Mouse (Mus musculus): Measurements from ENCODE around the gene Rab11a. TPM values are rescaled to one million over a fixed set of nuclear protein-coding genes. Genes with fewer than 3 reads are reported as not detected.

The Rab11a gene
- 1,132 and 1,149 TPM in 2 replicates for polyA plus RNA-seq (2015; fragmentation: Nextera tagmentation; extraction: Ambion mirVana)

GRCm38 (mm10) chr9:64737406-64738201 lies at the start of gene Rab11a:
Gene Rab11a (minus strand): TSS chr9:64737758.
- Histone ChIP-seq H3K4me2 (ENCODE audit: low read length) (peak within 1 kb of the TSS; percentile 68), H3K4me3 (replicated peaks; ENCODE audit: low read depth, low read length) (peak within 1 kb of the TSS; percentile 90), H3K27ac (peak within 1 kb of the TSS; percentile 94), H3K9me3 (replicated peaks; ENCODE audit: low read length) (no peaks in the 10 kb centered on the region), H3K9ac (ENCODE audit: low read depth, low read length) (peak within 1 kb of the TSS; percentile 89), H3K27me3 (ENCODE audit: insufficient read depth, low read length) (no peaks in the 10 kb centered on the region), H3K36me3 (ENCODE audit: insufficient read depth, low read length) (no peaks in the 10 kb centered on the region), H3K4me1 (replicated peaks; ENCODE audit: insufficient read depth, low read length) (no peaks in the 10 kb centered on the region)
- ATAC-seq (replicated peaks; ENCODE audit: low FRiP score, low read depth), result peak; percentile 96
- WGBS, result under 1% methylated on average over 59 of the region's 61 CpGs
- peak; percentile 97 for DNase-seq (ENCODE audit: low spot score)
- TF ChIP-seq CTCF (IDR thresholded peaks at IDR 0.05; ENCODE audit: low read depth), result peak; percentile 32; the same call in 1 of the 2 replicates

- Histone ChIP-seq H3K9me3 (replicated peaks; ENCODE audit: low read length) (no peaks in the 10 kb centered on the region), H3K4me1 (replicated peaks; ENCODE audit: insufficient read depth, low read length) (no peaks in the 10 kb centered on the region), H3K36me3 (ENCODE audit: insufficient read depth, low read length) (no peaks in the 10 kb centered on the region), H3K27ac (no peak overlapping the region), H3K4me3 (replicated peaks; ENCODE audit: low read depth, low read length) (no peak overlapping the region), H3K4me2 (ENCODE audit: low read length) (no peak overlapping the region), H3K9ac (ENCODE audit: low read depth, low read length) (no peak overlapping the region), H3K27me3 (ENCODE audit: insufficient read depth, low read length) (no peaks in the 10 kb centered on the region)
- 79% methylated on average over 9 of the region's 9 CpGs for WGBS
- DNase-seq (ENCODE audit: low spot score) (no peak), ATAC-seq (replicated peaks; ENCODE audit: low FRiP score, low read depth) (no peak)
- no peak for TF ChIP-seq CTCF (IDR thresholded peaks at IDR 0.05; ENCODE audit: low read depth)
Observed at GRCm38 (mm10) chr9:64786216-64786905, 48.8 kb upstream of the Rab11a start.

- Histone ChIP-seq H3K9me3 (replicated peaks; ENCODE audit: low read length) (no peaks in the 10 kb centered on the region), H3K27me3 (ENCODE audit: insufficient read depth, low read length) (no peaks in the 10 kb centered on the region), H3K9ac (ENCODE audit: low read depth, low read length) (no peak overlapping the region), H3K27ac (no peak overlapping the region), H3K4me2 (ENCODE audit: low read length) (no peak overlapping the region), H3K4me3 (replicated peaks; ENCODE audit: low read depth, low read length) (no peak overlapping the region), H3K36me3 (ENCODE audit: insufficient read depth, low read length) (no peaks in the 10 kb centered on the region), H3K4me1 (replicated peaks; ENCODE audit: insufficient read depth, low read length) (no peaks in the 10 kb centered on the region)
- ATAC-seq (replicated peaks; ENCODE audit: low FRiP score, low read depth) (no peak), DNase-seq (ENCODE audit: low spot score) (peak; percentile 64)
- 33% methylated on average over 4 of the region's 4 CpGs for WGBS
- TF ChIP-seq CTCF (IDR thresholded peaks at IDR 0.05; ENCODE audit: low read depth), result peak; percentile 85
Observed at GRCm38 (mm10) chr9:64784841-64785240, 47.3 kb upstream of the Rab11a start.

GRCm38 (mm10) chr9:64783511-64783910 lies 46.0 kb upstream of the Rab11a start:
- no peaks in the 10 kb centered on the region for H3K9me3 ChIP-seq (replicated peaks; ENCODE audit: low read length)
- 83% methylated on average over 7 of the region's 7 CpGs for WGBS
- H3K27me3 ChIP-seq (ENCODE audit: insufficient read depth, low read length), result no peaks in the 10 kb centered on the region
- no peak overlapping the region for H3K9ac ChIP-seq (ENCODE audit: low read depth, low read length)
- no peak overlapping the region for H3K27ac ChIP-seq
- H3K4me3 ChIP-seq (replicated peaks; ENCODE audit: low read depth, low read length), result no peak overlapping the region
- no peaks in the 10 kb centered on the region for H3K36me3 ChIP-seq (ENCODE audit: insufficient read depth, low read length)
- H3K4me1 ChIP-seq (replicated peaks; ENCODE audit: insufficient read depth, low read length), result no peaks in the 10 kb centered on the region
- no peak for TF ChIP-seq CTCF (IDR thresholded peaks at IDR 0.05; ENCODE audit: low read depth)
- no peak overlapping the region for H3K4me2 ChIP-seq (ENCODE audit: low read length)
- DNase-seq (ENCODE audit: low spot score) (no peak), ATAC-seq (replicated peaks; ENCODE audit: low FRiP score, low read depth) (no peak)

- no peak for ATAC-seq (replicated peaks; ENCODE audit: low FRiP score, low read depth)
- H3K27me3 ChIP-seq (ENCODE audit: insufficient read depth, low read length), result no peaks in the 10 kb centered on the region
- peak; percentile 70 for DNase-seq (ENCODE audit: low spot score)
- WGBS, result 44% methylated on average over 7 of the region's 7 CpGs
- H3K4me2 ChIP-seq (ENCODE audit: low read length), result no peak overlapping the region
- no peaks in the 10 kb centered on the region for H3K9me3 ChIP-seq (replicated peaks; ENCODE audit: low read length)
- TF ChIP-seq CTCF (IDR thresholded peaks at IDR 0.05; ENCODE audit: low read depth), result peak; percentile 73
- no peak overlapping the region for H3K9ac ChIP-seq (ENCODE audit: low read depth, low read length)
- H3K4me3 ChIP-seq (replicated peaks; ENCODE audit: low read depth, low read length), result no peak overlapping the region
- H3K27ac ChIP-seq, result no peak overlapping the region
- H3K4me1 ChIP-seq (replicated peaks; ENCODE audit: insufficient read depth, low read length), result no peaks in the 10 kb centered on the region
- no peaks in the 10 kb centered on the region for H3K36me3 ChIP-seq (ENCODE audit: insufficient read depth, low read length)
Observed at GRCm38 (mm10) chr9:64779628-64780027, 42.1 kb upstream of the Rab11a start.

GRCm38 (mm10) chr9:64778151-64778550 lies 40.6 kb upstream of the Rab11a start:
- Histone ChIP-seq H3K4me2 (ENCODE audit: low read length) (no peak overlapping the region), H3K9me3 (replicated peaks; ENCODE audit: low read length) (no peaks in the 10 kb centered on the region), H3K36me3 (ENCODE audit: insufficient read depth, low read length) (no peaks in the 10 kb centered on the region), H3K4me1 (replicated peaks; ENCODE audit: insufficient read depth, low read length) (no peaks in the 10 kb centered on the region), H3K27me3 (ENCODE audit: insufficient read depth, low read length) (no peaks in the 10 kb centered on the region), H3K4me3 (replicated peaks; ENCODE audit: low read depth, low read length) (no peak overlapping the region), H3K9ac (ENCODE audit: low read depth, low read length) (no peak overlapping the region), H3K27ac (no peak overlapping the region)
- no peak for TF ChIP-seq CTCF (IDR thresholded peaks at IDR 0.05; ENCODE audit: low read depth)
- ATAC-seq (replicated peaks; ENCODE audit: low FRiP score, low read depth) (no peak), DNase-seq (ENCODE audit: low spot score) (no peak)
- 72% methylated on average over 1 of the region's 1 CpGs for WGBS
